Mouse (Mus musculus) heart, adult 11 months (tissue): ENCODE measurements around the gene Enc1.
"Not testable (repeated sequence)": the region's sequence is repeated elsewhere in the genome, so short reads cannot be mapped to it uniquely, and the experiment has no call there.

Source experiments
- DNase-seq: peaks from one replicate; pipeline ENCODE4 v3.0.0; 2022

Enc1 gene

DNA sequence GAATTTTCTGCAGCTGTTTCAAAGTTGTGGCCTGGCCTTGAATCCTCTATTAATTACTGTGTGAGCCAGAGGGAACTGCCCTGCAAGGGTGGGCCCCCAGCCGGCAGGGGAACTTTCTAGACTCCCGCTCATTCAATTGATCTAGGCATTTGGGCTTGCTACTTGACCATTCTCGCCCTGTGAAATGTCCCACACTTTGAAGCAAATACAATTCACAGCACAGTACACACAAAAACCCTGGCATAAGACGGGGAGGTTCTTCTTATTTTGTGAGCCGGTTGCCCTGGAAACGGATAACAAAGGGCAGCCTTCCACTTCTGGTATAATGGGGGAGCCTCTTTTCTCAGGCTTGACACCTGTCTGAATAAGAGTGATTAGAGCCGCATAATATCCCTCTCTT, 11.6 kb downstream of the Enc1 start:
- DNase-seq: peak; percentile 88

DNA sequence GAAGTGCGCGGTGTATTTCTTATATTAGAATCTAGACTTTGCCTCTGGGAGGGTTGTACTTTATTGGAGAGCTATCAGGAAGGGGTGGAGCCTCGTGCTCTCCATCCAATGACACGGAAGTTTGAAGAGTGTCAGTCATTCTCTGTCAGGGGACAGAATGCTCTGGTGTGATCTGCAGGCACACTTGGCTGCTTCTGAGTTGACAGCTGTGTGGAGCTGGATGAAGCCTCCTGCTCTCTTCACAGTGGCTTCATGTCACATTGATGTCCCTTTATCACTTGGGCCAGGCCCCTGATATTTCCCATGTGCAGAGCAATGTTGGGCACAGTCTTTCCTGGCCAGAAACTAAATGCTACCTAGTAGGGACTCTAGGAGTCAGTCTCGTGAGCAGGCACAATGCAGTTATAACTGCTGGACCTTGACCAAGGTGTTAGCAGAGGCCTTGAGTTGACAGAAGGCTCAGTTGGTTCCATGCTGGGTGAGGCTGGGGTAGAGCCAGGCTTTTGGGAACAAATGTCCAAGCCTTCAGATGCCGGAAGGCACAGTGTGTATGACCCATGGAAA, 12.6 kb downstream of the Enc1 start:
- DNase-seq: peak; percentile 91

DNA sequence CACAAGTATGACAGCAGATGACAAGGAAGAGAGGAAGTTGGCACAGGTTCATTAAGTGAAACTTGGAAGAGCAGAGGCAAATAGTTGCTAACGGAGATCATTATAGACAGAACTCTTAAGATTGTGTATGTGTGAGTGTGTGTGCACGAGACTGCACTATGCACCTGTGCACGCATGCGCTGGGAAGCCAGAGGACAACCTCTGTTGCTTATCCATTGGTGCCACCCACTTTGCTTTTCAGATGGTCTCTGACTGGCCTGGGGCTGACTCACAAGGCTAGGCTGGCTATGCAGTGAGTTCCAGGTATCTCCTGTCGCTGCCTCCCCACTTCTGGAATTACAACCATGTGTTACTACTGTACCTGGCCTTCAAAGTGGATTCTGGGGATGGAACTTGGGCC, 13.1 kb downstream of the Enc1 start:
- DNase-seq: no peak

DNA sequence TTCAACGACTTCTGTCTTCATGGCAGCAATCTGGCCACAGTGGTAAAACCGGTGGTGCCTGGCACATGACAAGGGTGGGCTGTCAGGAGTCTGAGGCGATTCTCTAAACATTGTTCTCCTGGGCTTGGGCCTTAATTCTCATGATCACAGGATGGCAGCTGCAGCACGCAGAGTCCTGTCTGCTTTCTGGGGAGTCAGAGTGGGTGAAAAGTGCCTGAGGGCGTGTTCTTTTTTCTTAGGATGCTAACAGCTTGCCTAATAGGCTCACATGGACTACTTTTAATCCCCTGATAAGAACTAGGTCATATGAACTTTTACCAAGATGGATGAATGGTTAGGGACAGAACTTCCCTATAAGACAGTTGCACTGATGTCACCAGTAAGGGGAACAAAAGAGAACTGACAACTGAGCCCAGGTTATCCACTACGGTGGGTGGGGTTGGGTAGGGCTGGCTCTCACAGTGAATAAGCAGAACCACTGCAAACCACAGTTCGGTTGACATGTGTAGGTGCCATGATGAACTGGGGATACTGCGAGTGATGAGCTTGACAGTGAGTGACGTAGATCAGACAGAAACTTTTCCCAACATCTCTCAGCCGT, 13.8 kb downstream of the Enc1 start:
- DNase-seq: no peak

DNA sequence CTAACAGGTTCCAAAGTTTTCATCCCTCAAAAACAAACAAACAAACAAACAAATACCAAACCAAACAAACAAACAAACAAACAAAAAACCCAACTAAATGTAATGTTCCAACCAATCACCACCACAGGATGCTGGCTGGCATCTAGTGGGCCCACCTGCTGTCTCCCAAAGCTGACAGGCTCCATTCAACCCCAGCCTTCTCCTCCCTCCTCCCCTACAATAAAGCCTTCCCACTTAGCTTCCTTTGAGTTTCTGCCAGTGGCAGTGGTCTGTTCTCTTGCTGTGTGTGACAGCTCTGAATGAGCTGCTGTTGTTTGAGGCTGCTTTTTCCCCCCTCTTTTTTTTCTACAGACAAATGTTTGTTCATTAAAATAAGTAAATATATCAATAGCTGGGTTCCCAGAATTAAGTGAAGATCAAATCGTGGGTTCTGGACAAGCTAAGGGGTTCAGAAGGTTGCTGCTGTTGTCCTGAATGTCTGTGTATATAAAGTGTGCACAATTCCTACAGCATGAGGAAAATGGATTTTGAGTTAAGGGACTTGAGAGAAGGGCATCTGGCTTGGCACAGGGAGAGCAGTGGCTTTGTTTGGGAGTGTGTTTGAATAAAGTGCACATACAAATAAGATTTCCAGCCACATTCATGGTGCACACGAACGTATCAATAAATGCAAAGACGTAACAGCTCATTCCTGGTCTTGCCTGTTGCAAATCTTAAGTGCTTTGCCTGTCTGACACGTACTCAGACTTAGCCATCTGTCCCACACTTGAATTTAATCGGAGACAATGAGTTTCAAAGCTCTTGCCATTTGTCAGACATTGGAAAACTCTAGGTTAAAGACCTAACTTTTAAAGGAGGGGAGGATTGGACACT, 15.3 kb downstream of the Enc1 start:
- DNase-seq: no peak

DNA sequence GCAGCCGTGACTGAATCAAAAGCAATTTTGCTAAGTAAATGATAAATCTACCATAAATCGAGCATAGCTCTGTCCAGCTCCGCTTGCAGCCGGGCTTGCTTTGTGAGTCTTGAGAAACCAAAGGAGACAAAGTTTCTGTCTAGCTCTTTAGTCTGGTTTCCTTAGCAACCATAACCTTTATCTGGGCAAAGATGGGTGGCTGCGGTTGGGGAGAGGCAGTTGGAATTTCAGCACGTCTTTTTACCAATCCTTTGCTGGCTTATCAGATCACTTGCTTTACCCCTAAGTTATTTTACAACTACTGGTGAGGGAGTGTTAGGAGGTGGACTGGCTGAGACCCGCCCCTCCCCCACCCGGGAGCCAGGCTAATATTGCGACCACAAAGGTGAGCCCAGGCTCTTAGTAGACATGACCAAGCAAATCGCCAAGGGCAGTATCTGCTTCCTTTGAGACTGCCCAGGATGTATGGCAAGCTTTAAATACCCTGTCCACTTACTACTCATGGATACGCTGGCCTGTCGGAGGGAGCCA, 16.0 kb downstream of the Enc1 start:
- no peak for DNase-seq

DNA sequence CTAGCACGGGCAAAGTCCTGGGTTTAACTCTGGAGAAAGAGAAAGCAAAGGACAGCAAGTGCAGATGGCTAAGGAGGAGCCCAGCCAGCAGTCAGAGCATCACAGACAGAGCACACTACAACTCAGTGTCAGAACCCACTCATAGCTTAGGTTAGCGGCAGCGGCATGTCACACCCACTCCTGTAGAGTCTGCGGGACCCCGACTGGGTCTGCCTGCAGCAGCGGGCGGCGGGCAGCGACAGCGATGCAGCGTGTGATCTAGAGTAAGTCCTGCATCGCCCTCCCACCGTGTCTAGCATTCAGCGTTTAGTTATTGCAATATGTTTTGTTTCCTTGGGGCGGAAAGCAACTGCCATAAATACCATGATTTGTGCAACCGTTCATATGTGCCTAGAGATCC, 18.4 kb downstream of the Enc1 start:
- DNase-seq: no peak

DNA sequence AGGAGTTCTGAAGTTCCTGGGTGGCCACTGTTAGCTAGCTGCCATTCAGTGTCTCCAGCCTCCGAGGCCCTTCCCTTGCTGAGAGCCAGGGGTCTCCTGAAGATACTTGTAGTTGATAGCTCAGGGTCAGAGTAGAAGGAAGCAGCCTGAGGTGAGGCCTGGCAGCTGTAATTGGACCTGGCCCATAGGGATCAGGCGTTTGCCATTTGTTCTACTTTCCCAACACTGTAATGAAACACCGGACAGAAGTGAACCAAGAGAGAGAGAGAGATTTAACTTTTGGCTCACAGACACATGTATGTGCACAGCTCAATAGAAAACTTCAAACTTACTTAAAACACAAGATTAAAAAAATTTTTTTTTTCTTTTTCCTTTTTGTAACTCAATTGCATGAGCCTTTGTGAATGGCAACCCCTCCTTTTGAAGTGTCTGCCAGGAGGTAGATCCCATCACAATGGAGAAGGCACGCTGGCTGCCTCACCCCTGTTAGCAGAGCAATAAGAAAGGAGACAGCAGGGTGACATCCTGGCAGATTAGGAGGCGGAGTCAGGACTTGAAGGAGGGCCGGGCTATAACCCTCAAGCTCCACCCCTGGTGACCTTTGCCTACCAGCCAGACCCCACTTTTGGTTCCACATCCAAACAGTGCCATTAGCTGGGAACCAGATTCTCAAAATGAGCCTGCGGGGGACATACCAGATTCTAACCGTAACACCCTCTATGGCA, 19.7 kb downstream of the Enc1 start:
- no peak for DNase-seq

DNA sequence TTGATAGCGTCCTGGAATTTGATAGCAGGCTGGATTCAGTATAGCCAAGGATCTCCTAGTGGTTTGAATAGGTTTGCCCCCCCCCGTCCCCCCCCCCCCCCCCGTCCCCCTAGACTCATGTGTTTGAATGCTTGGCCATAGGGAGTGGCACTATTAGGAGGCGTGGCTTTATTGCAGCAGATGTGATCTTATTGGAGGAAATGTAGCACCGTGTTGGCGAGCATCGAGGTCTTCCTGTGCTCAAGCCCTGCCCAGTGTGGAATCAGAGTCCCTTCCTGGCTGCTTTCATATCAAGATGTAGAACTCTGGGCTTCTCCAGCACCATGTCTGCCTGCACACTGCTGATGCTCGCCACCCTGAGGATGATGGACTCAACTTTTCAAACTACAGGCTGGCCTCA, 20.6 kb downstream of the Enc1 start:
- DNase-seq: no peak

DNA sequence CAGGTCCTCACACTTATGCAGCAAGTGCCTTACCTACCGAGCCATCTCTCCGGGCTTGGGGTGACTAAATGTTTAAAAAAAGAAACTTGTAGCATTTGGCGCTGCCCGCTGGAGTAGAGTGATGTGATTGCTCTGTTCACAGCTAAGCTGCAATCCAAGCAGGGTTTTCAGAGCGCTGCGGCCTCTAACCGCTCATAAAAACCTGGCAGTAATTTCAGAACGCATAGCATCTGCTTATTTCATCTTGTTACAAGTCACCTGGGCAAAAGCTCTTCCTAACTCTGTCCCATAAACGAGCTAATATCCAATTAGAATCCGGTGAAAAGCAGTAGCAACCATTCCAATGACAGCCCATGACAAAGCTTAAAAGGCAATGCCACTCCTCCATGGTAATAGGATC, 21.8 kb downstream of the Enc1 start:
- no peak for DNase-seq

DNA sequence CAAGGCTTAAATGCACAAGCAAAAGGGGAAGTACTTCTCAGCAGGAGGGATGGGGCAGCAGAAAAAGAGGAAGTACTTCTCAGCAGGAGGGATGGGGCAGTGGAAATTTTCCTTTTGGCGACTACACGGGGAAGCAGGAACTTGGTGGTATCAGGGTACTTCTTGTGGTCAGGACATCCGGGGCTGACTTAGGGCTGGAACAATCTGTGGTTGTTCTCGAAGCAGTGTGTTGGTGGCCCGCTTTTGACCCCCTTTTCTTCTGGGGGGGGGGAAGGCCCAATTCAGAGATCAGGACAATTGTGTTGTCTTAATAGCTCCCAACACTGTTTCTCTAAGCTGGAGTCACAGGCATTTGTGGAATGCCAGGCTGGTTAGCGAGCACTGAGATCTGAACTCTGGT, 24.6 kb downstream of the Enc1 start:
- DNase-seq: not testable (repeated sequence)

DNA sequence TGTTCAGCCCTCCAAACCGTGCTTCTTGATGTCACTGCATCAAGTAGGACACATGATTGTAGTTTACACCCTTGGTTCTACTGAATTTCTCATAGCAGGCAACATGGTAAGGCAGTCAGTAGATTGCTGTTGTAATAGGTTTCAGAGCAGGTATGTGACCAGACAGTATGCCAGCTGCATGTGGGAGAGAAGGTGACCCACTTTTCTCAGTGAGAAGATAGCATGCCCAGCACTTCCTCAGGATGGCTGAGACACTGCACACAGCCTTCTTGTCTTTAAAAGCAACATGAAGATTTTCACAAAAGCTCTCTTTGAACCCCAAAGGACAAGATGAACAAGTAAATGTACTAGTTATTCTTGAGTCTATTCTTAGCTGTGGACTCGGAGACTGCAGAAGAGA, 29.8 kb downstream of the Enc1 start:
- no peak for DNase-seq

DNA sequence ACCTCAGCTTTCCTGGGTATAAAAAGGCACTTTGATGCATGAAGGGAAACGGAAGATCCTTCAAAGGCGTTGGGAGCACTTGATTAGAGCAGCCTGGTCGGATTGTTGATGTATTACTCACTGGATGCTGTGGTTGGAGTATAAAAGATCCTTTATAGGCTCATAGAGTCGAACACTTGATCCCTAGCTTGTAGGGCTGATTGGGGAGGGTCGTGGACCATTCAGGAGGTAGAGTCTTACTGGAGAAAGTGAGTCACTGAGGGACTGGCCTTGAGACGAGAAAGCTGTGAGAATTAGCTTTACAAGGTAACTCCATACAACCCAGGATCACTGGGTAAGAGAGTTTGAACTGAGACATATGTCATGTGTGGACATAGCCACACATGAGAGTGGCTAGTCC, 30.7 kb downstream of the Enc1 start:
- DNase-seq: no peak

DNA sequence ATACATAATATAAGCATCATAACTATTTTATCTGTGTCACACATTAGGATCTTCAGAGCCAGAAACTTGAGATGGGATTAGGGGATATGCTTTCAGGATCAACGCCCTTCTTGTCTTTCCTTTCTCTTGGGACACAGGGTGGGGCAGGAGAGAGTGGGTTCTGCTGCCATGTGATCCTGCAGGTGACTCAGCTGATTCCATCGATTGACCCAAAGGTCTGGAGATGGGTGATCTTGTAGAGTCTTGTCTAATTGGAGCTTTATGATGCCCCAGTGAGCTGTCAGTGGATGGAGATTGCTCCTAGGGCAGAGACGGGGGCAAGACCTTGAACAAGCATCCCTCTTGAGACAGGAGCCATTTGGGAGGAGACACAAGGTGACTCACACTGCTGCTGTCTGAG, 33.9 kb downstream of the Enc1 start:
- DNase-seq: no peak

DNA sequence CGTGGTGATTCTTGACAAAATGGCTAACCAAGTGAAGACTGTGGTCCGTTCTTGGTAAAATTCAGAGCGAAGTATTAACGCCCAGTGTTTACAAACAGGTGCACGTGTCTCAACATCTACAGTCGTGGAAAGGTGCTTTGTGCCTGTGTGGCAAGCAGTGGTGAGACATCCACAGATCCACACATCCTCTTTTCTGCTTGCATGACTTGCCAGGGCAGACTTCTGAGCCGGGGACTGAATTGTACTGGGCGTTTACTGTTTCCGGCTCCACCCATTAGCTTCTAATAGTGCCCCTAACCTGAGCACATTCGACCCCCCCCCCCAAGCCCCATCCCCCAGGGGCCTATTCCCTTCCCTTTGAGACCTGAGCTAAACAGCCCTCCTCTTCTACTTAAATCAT, 34.6 kb downstream of the Enc1 start:
- DNase-seq: no peak

DNA sequence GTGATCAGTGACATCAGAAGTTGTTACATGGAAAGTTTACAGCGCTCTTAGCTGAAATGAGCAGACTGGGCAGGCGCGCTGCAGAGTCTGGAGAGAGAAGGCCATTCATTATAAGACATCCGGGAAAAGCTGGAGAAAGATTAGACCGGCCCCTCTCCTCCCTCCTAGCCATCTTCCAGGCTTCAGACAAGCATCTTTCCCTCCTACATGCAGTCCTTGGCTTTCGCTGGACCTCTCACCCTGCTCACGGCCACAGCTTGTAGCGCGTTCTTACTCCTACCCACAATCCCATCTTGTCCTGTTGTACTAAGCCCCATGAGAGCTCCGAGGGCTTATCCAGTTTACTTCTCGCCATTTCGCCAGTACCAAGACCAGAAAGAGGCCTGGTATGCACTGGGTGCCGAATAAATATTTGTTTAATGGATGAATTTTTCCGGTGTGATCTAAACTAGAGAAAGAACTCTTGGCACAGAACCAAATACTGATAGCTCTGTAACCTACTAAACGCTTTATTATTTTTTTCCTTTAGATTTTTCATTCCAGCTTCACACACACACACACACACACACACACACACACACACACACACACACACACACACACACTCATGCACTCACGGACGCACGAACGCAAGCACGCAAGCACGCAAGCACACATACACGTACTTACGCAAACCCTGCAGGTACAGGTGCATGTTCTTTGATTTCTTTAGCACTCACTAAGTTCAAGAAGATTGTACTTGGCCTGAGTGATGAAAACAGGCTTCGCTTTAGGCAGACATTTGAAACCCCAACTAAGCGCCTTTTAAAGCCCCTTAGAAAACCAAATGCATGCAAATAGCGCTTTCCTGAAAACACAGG, 41.4 kb downstream of the Enc1 start:
- no peak for DNase-seq

DNA sequence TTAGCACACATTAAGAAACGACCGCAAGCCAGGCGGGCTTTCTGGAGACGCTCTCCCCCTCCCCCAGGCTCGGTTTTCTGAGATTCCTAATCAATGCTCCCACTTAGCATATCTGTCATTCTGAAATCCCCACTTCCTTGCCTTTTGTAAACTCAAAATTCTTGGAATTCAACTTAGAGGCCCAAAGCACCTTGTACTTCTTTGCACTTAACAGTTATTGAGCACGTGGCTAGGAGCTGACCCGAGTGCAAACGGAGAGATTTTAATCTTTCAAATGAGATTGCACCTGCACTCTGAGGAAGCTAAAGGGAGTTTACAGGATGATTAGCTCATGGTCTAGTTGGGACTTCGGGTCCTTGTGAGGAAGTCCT, 42.0 kb downstream of the Enc1 start:
- no peak for DNase-seq

DNA sequence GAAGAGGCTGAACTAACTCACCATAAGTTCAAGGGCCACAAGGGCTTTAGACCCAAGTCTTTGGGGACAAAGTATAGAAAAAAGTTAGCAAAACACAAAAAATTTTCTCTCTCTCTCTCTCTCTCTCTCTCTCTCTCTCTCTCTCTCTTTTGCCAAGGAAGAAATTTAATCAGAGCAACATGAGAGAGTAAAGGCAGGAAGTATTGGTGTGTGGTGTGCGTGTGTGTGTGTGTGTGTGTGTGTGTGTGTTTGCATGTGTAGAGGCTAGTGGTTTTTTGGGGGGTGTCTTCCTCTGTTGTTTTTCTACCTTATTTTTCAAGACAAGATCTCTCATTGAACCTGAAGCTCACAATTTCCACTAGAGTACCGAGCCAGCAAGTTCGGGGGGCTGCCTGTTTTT, 46.1 kb downstream of the Enc1 start:
- DNase-seq: no peak

DNA sequence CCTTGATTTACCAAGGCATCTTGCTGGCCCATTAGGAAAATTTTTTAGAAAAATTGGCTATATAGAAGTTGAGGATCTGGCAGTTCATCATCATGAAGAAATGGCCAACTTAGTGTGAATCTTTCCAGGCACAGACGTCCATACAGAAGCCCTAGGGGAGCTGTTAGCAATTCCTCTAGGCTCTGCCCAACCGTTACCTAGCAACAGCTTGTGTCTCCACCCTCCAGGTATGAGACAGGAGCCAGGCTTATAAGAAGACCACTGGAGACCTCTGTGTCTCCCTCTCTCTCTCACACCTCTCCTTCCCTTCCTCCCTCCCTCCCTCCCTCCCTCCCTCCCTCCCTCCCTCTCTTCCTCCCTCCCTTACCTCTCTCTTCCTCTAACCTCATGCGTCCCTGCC, 49.8 kb downstream of the Enc1 start:
- no peak for DNase-seq

DNA sequence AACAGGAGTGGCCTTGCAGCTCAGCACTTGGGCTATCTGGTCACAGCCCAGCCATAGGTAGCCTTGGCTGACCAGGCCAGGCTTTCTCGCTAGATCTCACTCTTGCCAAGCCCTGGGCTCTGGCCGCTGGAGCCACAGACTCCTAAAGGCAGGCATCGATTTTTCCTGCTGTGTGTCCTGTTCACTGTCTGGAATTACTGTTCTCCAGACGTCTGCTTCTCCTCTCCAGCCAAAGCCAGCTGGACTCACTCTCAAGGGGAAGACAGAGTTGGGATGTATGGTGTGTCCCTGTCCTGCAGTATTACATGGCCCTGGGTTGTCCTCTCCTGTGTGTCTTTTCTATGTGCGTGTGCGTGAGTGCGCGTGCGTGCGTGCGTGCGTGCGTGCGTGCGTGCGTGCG, 50.4 kb downstream of the Enc1 start:
- no peak for DNase-seq

DNA sequence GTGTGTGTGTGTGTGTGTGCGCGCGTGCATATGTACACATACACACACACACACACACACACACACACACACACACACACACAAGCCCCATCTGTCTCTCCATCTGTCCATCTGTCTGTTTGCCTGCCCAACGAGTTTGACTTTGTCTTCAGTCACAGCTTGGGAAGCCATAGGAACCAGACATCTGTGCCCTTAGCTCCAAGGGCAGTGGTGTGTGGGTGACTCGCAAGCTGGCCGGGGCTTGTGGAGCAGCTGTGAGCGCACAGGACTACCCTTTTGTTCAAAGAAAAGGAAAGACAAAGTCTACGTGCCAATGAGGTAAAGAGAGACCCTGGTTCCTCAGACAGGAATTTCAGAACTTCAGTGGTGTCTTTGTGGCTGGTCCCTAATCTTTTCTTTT, 51.1 kb downstream of the Enc1 start:
- DNase-seq: no peak

DNA sequence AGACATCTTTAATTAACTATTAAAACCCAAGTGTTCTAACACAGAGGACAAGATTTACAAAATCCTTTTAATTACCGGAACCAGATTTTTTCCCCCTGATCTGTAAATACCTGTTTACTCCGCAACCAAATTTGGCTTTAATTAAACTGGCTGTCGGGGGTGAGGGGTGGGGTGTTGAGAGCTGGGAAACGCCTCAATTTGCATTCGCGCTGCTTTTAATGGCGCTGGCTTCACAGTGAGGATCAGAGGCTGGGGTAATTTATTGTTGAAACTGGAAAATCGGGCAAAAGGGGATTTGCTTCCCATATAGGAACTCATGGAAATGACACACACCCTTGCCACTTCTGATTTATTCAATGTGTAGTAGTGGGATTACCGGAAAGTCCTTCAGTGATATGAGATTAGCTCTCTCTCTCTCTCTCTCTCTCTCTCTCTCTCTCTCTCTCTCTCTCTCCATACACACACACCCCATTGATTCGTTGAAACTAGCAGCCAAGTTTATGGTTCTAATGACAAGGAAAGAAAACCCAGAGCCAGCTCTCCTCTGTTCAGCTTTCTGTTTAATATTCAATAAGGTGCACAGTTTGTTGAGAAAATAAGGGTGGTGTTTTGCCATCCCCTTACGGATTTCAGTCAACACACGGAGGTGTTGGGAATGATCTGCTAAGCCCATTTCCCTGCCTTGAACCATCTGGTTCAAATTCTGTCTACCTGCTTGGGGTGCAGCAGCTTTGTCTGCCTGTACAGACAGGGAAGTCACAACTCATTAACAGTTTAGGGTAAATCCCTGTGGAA, 51.7 kb downstream of the Enc1 start:
- DNase-seq: no peak
